Mouse (Mus musculus) cerebral cortex, adult 2 months (tissue): Measurements from ENCODE around the gene Ireb2.

Experiments
- WGBS: fragments of 180-500 bp; shearing (Covaris S2); methylation state at CpG from one replicate; pipeline ENCODE4 v1.1.7; 2018; 5-methylcytosine and 5-hydroxymethylcytosine counted together

Gene Ireb2

DNA sequence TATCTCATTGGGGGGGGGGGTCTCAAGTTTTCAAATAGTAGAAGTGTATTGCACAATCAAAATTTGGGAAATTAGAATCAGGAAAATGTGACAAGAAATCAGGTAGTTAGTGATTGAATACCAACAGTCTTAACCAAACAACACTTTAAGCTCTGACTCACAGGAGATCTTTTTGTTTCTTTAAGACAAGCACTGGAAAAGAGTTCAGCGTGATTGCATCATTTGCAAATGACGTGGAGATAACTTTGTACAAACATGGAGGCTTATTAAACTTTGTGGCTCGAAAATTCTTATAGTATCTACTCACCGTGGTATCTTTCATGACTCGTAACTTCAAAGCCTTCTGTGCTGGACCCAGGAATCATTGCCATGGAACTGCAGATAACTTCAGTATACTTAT lies 45.9 kb downstream of the Ireb2 start:
- WGBS: 92% methylated on average over 5 of the region's 5 CpGs

DNA sequence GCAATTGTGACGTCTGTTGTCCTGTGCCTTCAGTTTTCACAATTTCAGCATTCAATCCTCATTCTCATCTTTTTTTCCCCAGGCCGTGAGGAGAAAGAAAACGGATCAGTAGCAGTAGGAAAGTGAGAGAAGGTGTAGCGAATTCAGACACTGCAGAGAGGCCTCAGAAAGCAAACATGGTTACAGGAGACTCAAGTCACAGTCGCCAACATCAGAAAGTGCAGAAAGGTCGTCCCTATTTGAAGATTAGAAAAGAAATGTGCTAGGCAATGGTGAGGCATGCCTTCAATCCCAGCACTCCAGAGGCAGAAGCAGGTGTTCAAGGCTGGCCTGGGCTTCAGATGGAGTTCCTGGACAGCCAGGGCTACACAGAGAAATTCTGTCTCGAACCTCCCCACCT lies 52.0 kb downstream of the Ireb2 start:
- 67% methylated on average over 7 of the region's 7 CpGs for WGBS

DNA sequence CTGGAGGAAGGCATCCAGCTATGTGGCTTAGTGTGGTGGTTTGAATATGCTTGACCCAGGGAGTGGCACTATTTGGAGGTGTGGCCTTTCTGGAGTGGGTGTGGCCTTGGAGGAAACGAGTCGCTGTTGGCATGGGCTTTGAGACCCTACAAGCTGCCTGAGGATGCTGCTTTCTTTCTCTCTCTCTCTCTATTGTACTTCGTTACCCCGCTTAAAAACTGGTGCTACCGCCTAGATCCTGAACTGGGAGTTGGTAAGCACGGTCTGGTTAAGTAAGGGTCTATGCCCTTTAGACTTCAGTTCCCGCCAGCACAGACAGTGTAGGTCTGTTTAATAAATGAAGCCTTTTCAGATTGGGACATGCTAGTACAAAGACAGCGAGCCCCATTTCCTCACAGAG lies 52.8 kb downstream of the Ireb2 start:
- WGBS: 71% methylated on average over 8 of the region's 8 CpGs

DNA sequence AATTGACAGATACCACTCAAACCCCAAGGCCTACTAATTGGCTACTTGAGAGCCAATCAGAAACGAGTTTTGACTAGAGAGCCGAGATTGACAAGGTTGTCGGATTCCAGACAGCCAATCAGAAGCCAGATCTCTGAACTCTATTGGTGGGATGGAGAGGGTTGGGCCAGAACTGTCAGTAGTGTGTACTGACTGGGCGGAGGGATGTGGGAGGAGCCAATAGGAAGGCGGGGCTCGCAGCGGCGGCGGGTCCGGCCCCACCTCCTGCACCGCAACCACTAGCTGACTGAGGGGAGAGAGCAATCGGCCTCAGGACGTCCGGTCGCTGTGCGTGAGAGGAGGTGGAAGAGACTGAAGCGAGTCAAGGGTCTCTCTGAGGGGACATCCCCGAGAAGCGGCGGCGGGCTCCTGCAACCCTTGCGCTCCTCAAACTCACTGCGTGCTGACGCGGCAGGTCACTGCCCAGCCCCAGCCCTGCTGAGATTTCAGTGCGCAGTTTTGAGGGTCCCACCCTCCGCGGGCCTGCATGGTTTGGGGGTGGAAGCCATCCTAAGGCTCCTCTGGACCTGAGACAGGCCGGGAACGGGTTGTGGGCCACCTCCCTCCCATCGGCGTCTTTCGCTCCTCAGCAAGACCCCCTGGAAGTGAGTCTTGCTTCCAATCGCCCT lies 53.6 kb downstream of the Ireb2 start, which contains the start of gene Hykk:
TSS of gene Hykk (plus strand) at position 274 of the 668 bp plus-strand sequence.
- under 1% methylated on average over 33 of the region's 34 CpGs for WGBS

DNA sequence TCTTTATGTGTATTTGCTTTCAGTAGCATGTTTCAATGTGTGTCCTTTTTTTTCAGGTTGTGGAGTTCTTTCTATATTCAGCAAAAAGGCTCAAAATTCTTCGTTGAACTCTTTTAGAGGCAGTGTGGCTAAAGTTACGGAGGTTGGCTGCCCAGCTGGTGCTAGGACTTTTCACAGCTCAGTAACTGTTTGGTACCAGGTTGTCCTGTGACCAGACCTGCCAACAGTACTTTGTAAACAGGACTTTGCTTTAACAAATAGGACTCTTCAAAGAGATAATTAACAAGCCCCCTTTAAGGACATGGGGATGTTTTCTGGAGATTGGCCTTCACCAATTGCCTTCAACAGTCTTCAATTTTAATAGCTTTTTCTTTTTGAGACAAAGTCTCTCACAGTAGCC lies 54.6 kb downstream of the Ireb2 start:
- whole genome bisulfite sequencing: 78% methylated on average over 2 of the region's 2 CpGs

DNA sequence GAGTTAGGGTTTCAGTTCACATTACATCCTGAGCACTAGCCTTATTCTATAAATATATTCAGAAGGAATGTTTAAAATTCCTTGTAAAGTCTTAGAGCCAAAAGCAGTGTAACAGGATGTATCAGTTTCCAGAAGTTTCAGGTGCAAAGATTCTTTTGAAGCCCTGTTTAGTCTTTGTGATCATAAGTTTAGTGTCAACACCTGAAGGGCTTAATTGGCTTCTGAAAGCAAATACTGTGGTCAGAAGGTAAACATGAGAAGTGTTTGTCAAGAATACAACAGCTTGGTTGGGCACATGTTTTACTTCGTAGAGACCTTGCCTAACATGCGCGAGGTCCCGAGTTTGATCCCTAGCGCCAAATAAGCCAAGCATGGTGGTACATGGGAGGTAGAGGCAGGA lies 55.2 kb downstream of the Ireb2 start:
- 94% methylated on average over 5 of the region's 5 CpGs for WGBS

DNA sequence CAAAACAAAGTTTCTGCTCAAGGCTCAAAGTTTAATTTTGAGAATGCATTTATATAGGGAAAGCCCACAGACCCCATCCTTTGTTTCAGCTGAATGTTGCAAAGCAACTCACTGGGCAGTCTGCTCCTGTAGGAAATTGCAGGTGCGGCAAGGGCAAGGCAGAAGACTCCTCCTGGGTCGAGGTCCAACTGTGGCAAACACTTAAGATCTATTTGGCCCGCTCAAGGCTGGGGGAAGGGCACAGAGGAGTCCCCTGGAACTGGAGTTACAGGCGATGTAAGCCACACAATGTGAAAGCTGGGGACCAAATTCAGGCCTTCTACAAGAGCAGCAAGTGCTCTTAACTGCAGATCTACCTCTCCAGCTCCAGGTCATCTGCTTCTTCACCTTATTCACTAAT lies 56.4 kb downstream of the Ireb2 start:
- WGBS: 69% methylated on average over 4 of the region's 4 CpGs

DNA sequence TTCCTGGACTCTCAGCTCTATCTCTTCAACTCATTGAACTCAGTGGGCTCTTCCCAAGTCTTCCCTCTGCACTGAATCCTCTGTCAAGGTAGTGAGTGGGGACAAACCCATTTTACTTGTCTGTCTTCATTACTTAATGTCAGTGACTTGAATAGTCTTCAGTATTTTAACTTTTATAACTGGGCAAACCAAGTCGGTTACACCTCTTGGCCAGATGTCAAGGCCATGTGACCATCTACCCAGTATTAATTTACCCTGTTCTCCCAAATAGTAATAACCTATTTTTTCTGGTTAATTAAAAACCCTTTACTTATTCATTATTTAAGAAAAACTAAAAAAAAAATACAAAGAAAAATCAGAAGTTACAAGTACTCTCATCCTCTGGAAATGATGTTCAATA lies 67.2 kb downstream of the Ireb2 start:
- WGBS: 78% methylated on average over 1 of the region's 1 CpGs

DNA sequence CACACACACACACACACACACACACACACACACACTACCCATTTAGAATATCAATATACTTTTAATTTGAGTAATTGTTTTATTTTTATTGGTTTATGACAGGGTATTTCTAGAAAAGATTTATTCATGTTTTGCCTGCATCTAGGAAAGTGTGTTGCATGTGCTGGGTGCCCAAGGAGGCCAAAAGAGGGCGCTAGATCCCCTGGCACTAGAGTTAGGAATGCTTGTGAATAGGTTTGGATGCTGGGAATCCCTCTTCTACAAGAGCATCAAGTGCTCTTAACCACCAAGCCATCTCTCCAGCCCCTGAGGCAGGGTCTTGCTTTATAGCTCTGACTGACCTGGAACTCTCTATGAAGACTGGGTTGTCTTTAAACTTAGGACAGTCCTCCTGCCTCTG lies 68.2 kb downstream of the Ireb2 start:
- 17% methylated on average over 1 of the region's 1 CpGs for WGBS

DNA sequence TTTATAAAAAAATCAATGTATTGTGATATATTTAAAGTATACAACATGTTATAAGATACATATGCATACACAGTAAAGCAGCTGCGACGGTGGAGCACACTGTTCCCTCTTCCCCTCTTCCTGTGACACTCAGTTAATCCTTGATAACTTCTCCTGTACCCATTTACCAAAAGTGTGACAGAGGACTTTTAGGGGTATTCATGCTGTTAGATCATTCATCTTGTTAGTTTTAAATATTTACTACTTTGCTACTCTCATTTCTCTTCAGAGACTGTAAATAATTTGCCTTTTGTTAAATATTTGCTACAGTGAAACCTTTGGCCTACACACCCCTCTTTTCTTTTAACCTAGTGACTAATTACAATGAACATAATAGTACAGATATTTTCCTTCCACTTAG lies 68.8 kb downstream of the Ireb2 start:
- WGBS: 86% methylated on average over 2 of the region's 2 CpGs

DNA sequence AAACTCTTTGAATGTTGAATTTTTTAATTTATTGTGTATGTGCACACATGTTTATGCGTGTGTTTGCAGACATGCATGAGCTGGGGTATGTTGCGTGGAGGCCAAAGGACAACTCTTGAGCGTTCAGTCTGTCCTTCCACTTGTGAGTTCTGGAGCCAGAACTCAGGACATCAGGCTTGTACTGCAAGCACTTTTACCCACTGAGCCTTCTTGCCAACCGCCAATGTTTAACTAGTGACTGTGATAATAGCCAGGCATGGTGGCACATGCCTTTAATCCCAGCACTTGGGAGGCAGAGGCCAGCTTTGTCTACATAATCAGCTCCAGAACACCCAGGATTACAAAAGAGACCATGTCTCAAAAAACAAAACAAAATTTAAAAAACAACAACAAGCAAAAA lies 78.5 kb downstream of the Ireb2 start:
- WGBS: 93% methylated on average over 4 of the region's 4 CpGs

DNA sequence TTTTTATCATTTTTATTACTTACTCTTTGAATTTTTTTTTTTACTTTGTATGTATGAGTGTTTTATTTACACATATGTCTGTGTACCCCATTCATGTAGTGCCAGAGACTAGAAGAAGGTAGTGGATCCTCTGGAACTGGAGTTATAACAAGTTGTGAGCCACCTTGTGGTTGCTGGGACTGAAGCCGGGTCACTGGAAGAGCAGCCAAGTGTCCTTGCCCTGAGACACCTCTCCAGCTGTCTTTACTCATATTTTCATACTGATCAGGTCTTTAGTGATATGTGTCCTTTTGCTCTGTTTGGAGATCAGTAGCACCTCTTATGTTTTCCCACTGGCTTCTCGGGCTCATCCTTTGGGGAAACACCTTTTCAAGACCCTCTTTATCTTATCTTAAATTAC lies 80.9 kb downstream of the Ireb2 start:
- WGBS: 84% methylated on average over 2 of the region's 2 CpGs

DNA sequence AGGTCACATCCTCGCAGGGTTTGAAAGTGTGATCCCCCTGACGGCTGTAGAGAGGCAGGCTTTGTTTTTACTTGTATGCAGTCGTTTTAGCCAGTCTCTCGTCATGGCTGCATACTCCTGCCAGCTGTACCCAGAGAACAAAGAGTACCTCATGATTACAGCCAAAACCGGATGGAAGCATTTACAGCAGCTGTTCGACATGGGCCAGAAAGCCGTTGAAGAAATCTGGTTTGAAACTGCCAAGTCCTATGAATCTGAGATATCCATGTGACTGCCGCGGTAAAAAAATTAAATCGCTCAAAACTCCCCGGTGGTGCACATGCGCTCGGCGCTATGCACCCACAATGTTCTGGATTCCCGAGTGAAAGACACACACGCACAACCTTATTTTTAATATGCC lies 82.7 kb downstream of the Ireb2 start:
- WGBS: 60% methylated on average over 16 of the region's 16 CpGs

DNA sequence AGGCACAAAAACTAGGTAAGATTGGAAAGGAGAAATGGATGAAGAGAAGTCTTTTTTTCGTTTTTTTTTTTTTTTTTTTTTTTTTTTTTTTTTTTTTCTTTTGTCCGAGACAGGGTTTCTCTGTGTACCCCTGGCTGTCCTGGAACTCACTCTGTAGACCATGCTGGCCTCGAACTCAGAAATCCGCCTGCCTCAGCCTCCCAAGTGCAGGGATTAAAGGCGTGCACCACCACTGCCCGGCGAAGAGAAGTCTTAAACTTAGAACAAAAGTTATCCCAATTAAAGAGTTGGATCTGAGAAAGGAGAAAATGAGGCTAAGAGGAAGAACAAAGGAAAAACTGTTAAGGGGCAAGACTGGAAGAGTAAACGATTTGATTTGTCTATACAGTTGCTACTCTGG lies 86.6 kb downstream of the Ireb2 start:
- 39% methylated on average over 8 of the region's 8 CpGs for WGBS

DNA sequence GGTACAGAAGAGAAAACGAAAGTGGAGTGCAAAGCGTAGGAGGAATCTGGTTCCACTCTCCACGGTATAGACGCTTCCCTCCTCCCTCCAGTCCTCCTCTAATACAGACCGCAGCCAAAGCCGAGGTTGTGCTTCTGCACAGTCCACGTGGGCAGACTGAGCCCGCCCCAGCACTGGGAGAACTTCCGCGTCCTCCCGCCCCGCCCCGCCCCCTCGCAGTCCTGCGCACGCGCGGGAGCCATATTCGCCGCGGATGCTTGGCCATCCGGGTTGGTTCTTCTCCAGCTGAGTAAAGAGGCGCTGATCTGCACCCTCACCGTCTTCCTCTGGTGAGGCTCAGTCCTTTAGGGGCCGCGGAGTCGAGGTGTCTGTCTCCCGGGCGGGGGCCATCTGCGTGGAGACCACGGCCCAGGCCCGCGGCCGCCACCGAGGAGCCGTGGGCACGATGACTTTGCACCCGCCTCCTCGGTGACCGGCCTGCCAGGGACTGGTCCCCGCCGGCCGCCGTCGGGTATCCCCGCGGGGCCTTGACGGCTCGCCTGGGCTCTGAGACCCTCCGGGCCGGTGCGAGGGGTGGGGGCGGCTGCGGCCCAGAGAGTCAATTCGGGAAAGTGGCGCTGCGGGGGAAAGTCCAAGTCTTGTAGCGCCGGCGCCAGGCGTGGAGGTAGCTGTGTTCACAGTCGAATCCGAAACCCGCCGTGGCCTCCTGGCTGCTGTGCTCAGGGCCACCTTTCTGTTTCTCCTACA lies 87.2 kb downstream of the Ireb2 start, which contains the start of the genes Psma4 and AY074887:
TSS of gene Psma4 (plus strand) at position 216 of the 747 bp plus-strand sequence.
TSS of gene AY074887 (minus strand) at position 424 of the 747 bp plus-strand sequence.
- under 1% methylated on average over 65 of the region's 65 CpGs for WGBS

DNA sequence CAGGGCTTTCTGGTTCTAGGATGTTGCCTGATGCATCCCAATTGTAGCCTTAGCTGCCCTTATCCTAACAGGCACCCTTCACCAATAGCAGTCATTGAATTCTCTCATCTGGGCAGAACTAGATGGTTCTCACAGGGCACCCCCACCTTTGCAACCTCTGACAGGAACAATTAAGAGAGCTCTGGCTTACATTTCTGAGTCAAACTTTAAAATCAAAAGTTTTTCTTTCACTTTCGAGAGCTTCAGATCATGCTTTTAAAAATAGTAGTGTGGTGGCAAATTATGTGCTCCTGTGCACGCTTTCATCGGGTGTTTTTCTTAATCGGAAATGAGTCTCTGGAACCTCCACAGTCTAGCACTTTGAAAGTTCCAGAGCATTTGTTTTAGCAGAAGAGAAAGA lies 97.5 kb downstream of the Ireb2 start:
- WGBS: 56% methylated on average over 4 of the region's 4 CpGs
